Mouse (Mus musculus) heart, postnatal 10 days (tissue): ENCODE measurements at regions not wholly inside any gene's neighbourhood (a gene's known extent, or its start where the extent isn't known, plus 50 kb on each side); places are given as distances from the start of the nearest gene placed in this dataset.

ENCODE experiments used
- DNase-seq, 2 experiments: peaks; one replicate each; pipeline ENCODE4 v3.0.0; 2021
- intact Hi-C: fragments of 180-260 bp; cut with DNase I; formaldehyde crosslinking; loops from one replicate; pipeline ENCODE4 v1.15.1; 2025

DNA sequence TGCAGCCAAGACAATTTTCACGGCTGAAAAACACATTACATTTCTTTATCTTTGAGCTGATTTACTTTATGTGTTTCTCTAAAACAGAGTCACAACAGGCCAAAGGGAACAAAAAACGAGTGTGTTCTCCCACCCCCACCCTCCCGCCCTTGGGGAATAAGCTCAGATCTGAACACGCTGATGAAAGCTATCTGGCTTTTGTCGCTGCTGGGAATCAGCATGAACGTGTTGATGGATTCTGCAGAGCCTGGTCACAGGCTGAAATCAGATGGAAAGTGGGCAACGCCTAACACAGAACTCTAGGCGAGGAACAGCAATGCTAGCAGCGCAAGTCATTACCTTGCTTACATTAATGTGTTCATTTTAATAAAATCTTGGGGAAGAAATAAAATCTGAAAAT, 211.7 kb upstream of the Fn1 start:
- DNase-seq = peak; percentile 16 to 18
- intact Hi-C loops = no loop called here

DNA sequence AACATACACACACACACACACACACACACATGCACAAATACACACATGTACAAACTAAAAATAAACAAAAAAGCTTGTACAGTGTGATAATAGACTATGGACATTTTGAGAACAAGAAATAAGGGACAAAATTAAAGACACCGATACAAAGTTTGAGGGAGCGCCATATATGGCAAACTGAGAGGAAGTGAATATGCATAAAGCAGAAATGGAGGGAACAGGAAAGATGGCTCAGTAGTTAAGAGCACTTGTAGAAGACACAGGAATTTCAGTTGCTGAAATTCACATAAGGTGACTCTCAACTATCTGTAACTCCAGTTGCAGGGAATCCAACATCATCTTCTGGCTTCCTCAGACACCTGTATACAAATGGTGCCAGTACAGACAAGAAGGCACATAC, 200.2 kb upstream of the Fn1 start:
- DNase-seq = no peak
- intact Hi-C loops = no loop called here

DNA sequence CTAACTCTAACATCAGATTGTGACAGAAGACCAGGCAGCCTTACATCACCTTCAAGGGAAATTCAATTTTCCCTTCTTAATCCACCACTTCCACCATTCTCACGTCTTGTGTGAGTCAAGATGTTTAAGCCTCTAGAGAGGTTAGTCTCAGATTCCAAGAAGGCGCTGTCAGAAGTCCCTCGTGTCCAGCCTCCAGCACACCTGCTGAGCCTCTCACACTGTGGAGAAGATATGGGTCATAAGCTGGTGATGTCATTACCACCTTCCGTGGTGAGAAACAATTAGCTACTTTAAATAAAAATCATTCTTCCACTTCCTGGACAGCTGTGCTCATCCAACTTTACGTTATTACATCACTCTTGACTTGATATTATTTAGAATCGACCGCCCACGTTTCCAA, 198.3 kb upstream of the Fn1 start:
- no peak for DNase-seq
- intact Hi-C loops = no loop called here

DNA sequence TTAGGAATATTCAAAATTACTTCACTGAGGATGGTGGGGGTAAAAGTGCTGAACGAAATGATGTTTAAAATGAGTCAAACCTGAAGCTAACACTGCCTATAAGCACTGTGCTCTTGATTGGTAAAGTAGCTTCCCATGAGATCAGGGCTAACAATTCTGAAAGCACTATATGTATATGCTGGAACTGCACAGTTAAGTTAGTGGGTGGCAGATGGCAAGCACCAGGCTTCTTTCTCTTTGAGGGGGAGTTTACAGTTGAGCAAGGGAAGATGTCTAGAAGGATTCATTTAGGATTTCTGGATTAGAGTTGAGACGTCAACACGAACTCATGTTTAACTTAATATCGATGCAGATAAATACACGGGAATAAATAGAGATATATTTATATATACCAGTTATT, 195.7 kb upstream of the Fn1 start:
- DNase-seq = no peak
- intact Hi-C loops = no loop called here

DNA sequence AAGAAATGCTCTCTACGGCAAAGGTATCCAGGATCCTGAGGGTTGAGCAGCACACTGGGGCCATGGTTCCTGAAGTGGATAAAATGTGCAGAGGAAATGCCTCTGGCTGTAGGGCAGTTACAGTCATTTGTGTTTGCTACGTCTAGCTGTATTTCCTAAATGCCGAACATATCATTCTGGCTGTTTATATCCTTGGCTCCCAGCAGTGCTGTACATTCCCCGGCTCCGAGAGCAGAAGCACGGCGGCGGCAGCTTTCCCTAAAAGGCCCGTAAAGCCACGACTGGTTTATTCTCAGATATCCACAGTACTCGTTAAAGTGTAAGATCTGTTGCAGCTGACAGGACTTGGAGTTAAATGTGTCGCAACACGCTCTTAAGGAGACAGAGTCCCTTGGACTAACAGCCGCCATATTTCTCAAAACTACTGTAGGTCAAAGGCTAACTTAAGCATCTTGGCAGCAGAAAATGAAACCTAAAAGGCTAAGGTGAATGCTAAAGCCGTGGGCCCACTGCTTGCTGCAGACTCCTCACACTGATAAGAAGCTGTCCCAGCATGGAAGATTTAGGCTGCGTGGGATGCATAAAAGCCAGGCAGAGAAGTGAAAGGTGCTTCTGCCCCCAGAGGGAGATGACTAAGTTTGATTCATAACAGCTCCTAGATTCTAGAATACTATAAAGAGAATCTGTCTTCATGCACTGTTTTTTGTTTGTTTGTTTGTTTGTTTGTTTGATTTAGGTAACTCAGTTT, 192.1 kb upstream of the Fn1 start:
- intact Hi-C loops = no loop called here
- peak; percentile 49 to 52 for DNase-seq

DNA sequence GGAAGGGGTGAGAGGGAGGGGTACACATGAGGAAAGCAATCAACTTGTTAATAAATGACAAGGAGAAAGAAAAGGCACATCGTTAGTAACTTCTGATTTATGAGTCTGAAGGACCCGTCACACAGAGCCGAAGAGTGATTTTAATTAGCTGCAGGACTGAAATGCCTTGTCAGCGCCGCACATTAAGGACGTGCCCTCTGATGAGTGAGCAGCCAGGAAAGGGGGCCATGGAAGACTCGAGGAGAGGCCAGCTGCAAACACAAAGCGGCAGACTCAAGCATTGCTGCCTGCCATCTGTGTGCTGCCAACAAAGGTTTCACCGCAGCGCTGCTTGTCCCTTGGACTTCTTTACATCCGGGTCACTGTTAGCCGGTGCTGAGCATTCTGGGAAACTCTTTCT, 184.8 kb upstream of the Fn1 start:
- intact Hi-C loops = no loop called here
- DNase-seq = no peak

DNA sequence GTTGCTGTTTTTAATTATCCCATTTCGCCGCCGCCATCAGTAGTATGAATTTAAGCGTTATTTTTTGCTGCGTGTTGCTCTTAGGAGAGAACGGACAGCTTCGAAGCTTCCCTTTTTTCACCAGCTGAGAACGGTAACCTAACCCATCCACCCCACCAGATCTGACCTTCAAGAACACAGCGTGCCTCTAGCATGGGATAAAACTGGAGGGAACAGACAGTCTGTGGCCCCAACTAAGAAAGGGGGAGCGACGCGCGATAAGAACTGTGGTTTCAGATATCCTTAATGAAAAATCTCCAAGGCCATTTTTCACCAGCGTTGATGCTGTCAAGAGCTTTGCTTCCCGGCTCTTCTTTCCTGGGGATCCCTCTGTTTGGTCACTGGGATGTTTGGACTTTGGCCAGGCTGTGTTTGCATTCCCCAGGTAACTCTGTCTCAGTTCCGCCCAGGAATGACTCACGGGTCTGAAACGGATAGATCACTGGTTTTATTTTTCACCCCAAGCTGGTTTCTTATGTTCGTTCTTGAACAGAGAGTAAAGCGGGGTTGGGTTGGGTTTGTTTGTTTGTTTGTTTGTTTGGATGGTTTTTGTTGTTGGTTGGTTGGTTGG, 184.1 kb upstream of the Fn1 start:
- no peak for DNase-seq
- intact Hi-C loops = no loop called here

DNA sequence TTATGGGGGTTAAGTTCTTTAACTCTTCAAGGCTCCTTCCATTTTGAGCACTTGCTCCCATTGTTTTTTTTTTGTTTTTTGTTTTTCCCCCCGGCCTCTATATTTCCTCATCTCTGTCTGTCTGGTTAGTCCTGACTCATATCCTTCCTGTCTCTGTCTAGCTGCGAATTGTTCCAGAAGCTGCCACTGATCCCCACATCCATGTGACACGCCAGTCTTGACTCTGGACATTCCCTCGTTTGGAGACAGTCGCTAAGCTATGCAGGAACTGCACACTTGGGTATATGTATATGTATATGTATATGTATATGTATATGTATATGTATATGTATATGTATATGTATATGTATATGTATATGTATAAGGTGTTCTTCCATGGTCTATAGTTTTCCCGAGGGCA, 177.4 kb upstream of the Fn1 start:
- no peak for DNase-seq
- intact Hi-C loops = no loop called here

DNA sequence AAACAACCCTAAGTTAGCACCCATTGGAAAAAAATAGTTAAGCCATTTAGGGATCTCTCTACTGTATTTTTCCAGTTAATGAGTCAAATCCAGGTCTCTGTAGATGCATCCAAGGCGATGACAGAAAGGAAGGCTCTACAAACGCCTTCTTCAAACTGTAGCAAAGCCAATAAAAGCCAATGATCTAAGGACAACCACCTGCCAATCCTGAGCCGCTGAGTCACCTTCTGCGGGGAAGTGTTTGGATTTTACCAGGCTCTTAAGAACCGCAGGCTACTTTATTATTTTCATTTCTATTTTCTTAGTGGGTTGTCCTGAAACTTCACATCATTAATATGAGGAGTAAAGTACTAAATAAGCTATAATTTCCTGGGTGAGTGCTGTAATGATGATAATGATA, 171.4 kb upstream of the Fn1 start:
- no peak for DNase-seq
- intact Hi-C loops = no loop called here

DNA sequence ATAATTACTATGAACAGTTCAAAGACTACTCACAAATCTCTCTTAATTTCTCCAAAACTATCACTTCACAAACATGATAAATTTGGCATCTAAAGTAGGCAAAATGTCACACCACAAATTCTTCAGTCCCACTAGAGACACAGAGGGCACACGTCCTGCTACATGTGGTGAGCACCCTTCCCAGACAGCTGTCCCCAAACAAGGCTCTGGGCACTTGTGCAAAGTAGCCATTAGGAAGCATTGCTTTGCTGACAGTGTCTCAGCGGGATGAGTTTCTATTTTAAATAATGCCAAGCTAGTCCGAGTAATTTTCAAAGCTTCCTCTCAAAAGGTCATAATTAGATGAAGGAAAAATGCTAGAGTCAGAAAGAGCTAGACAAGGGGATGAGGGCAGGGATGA, 169.1 kb upstream of the Fn1 start:
- intact Hi-C loops = no loop called here
- DNase-seq = no peak

DNA sequence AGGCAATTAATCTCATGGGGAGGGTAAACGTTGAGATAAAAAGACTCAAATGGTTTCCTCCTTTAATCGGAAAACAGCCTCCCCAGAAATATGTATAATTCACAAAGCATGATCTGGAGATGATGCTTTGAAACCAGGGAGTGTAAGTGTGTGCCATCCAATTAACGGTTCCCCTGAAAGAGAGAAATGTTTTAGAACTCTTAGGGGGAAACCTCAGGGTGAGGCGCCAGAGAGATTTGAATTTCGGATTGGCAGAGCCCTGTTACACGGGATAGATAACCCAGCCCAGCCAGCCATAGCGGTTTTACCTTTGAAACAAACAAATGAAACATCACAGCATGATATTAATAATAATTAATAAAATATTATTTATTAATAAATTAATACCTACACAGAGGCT, 168.1 kb upstream of the Fn1 start:
- intact Hi-C loops = no loop called here
- DNase-seq = no peak

DNA sequence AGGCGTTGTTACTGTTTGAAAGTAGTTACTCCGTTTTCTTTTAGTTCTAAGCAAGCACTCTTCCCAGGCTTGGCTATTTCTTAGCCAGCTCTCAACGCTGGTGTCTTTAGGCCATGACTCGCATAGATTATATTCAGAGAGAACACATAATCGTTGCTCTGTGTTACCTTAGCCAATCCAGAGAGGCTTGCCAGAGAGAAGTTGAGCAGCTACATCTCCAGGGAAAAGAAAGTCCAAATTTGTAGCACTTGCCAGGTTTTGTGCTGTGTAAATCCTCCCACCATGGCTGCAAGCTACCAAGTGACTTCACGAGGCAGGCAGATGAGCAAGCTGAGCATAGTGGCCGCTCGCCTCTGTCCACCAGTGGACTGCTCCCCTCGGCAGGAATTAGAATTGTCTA, 163.3 kb upstream of the Fn1 start:
- intact Hi-C loops = no loop called here
- peak in 1 of 2 experiments; percentile 28 for DNase-seq

DNA sequence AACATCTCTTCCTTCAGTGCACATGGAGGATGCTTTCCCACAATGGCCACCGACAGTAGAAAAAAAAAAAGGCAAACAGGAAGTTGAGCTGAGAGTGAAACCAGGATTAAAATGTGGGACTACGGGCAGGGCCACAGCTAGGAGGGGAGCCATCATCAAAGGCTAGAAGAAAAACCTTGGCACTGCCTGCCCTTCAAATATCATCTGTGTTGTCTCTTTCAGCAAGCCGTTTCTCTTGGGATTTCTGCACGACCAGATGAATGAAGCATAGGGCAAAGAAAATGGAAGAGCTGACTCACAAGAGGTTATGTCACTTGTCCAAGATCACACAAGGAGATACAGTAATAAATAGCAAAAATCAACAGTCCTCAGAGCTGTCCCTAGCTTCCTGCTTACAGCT, 161.1 kb upstream of the Fn1 start:
- intact Hi-C loops = no loop called here
- no peak for DNase-seq

DNA sequence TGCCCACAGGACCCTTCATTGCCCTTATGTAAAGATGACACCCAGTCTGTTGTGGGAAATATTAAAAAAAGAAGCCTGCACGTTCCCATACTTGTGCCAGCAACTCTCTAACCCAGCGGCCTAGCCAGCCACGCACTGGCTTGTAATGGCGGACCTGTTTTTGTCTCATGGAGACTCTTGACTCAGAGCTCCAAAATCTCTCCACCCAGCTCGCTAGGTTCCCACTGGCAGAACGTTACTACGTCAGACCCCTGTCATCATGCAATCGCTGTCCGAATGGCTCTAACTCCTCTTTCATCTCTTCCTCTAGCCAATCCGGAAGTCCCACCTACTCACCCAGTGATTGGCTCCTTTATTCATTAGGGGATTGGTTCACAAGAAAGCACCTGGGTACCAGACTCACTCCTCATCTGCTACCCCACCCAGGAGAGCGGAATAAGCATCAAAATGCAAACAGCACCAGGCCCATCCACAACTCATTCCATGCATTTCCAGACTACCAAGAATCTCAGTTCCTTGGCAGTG, 159.2 kb upstream of the Fn1 start:
- DNase-seq = no peak
- intact Hi-C loops = no loop called here

DNA sequence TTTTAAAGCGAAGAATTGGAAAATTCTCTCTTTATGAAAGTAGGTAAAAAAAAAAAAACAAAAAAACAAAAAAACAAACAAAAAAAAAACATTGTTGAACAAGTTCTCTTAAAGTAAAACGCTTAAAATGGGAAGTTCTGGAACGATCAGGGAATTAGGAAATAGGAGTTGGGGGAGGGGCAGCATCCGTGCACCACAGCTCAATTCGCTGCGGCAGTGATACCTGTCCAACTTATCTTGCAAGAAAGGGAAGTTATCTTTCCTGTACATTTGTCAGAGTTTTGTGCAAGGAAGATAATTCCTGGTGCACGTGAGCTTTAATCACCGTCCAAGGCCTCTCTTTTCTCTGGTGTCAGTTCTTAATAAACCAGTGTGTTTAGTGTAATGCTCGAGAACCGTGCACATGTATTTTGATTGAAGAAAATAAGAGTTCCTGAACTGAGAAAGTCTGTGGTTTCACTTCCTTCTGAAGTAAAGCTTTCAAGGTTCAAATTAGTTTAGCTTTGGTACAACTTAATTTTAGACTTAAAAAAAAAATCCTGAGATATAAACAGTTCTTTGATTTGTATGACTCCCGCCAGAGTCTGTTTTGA, 158.3 kb upstream of the Fn1 start:
- no peak for DNase-seq
- intact Hi-C loops = no loop called here

DNA sequence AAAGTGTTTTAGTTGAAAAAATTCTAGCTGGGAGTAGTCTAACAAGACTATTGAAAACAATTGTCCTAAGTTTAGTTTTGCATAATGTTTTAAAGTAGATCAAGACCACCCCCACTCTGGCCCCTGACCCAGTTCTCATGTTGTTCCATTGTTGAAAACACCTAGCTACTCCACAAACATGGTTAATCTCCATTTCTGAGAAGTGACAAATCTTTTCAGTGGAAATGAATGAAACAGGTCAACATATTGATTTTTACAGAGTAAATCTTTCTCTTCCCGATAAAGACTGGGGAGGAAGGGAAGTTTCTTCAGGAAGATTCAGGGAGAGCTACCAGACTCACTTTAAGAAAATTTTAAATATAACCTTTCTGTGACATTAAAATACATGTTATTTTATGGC, 155.0 kb upstream of the Fn1 start:
- intact Hi-C loops = no loop called here
- DNase-seq = no peak

DNA sequence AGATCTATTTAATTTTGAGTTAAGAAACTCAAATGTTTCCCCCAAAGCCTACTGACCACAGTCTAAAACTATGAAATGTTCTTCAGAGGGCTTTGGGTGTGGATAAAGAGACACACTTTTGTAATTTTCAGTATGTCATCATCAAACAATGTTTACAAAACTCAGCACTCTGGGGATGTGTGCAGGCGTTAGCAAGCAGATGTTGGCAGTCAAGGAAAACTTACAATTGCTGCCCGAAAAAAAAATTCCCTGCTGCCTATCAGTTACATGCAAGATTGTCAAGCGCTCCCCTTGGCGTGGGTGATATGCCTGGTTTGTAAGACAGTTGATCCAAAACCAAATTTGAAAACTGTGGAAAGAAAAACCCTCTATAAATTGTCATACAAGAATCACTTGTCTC, 154.6 kb upstream of the Fn1 start:
- DNase-seq = peak; percentile 43 to 44
- intact Hi-C loops = no loop called here

DNA sequence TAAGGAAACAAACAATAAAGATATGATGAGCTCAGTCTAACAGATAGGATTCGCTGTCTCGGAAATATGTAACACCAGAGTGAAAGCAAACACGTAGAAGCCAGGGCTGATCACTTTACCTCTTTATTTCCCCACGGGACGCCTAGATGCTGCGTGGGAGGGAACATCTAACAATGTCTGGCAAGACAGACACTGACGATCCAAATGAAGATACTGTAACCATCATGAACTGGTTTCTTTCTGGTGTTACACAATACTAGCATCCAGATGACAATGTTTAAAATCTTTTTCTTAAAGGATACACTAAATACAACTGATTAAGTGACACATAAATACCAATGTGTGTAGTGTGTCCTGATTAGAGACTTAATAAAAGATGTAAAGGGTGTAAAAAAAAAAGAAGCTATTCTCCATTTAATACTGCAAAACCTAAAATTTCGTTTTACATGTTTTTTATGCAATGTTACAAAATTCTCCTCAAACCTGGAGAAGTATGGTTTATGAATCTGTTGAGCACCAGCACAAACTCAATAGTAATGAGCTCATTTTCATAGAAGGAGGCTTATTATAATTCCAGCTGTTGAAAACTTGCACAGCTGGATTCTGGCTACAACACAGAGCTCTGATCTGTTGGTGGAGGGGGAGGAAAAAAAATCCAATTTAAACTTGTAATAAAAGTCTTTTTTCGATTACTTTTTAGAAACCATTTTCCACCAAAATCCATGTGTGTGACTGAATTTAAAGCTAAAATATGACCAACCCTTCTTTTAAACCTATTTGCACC, 148.5 kb upstream of the Fn1 start:
- no peak for DNase-seq
- intact Hi-C loops = no loop called here

DNA sequence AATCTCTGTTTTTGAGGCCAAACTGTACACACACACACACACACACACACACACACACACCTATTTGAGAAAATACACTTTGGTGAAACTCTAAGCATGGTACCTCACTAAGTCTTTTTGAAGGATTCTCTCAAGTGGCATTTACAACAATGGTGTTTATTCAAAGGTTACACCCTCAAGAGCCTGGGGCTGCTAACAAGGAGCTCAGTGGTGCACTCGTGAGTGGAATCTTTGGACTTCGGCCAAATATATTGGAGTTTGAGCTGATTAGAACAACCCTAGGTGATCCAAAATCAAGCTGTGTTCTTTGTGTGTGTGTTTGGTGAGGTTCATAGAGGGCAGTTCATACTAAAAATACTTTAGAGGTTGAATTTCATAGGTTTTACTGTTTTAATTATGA, 147.6 kb upstream of the Fn1 start:
- DNase-seq = no peak
- intact Hi-C loops = no loop called here

DNA sequence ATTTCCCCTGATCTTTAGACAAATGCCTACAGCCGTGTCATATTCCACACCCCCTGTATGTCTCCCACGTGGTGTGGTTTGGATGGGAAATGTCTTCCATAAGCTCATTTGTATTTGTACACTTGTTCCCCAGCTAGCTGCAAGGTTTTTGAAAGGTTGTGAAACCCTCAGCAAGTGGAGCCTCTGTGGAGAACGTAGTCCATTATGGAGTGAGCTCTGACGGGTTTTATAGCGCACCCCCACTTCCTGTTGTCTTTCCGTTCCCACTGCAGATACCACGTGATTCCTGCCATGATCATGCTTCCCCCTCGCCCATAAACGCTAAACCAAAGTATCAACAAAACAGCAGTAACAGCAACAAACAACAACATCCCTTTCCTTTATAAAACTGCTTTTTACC, 145.6 kb upstream of the Fn1 start:
- DNase-seq = no peak
- intact Hi-C loops = no loop called here

DNA sequence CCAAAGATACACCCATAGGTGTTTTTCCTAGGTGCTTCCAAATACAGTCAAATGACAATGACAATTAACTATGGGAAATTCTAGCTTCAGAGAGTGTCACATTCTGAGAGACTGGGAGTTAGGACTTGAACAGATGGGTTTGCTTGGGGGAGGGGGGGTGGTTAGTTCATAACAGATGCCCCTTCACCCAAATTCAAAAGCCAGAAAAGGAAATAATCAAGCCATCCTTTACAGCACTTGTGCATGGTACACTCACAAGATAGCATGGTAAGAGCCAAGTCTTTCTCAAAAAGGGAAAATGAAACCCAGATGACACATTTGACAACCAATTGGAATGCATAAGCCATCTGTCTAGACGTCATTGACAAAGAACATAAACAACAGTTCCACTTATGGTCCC, 135.4 kb upstream of the Fn1 start:
- no peak for DNase-seq
- intact Hi-C loops = no loop called here

DNA sequence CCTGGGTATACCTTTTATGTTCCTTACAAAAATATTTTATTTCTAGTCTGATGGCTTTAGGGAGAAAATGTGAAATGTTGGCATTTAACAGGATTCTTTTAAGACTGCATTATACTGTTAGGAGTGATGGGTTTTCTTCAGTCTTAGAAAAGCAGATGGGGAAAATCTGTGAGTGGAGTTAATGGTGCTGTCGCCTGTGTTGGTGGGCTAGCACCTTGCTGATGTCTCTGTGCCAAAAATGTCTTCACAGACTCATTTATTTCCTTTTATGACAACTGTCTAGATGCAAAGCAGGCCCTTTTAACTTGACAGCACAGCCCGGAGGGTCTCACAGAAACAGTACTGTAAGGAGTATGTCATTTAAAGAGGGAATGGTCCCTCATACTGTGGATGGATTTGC, 131.9 kb upstream of the Fn1 start:
- intact Hi-C loops = no loop called here
- DNase-seq = no peak
